Mouse (Mus musculus) lung, adult 2 months (tissue): ENCODE results near the gene Ppp1r35.

Experiments used
- CTCF ChIP-seq: fragments of 200-500 bp; IDR thresholded peaks from 2 replicates; pipeline ENCODE4 v1.5.1; 2011; ENCODE audit warnings: mild to moderate bottlenecking, low read length, control low read depth; ENCODE audit not compliant: insufficient read depth
- POLR2A ChIP-seq: fragments of 200-500 bp; IDR thresholded peaks from 2 replicates; pipeline ENCODE4 v1.6.1; 2011; ENCODE audit warnings: low read depth, mild to moderate bottlenecking, control low read depth, low read length, borderline replicate concordance; ENCODE audit errors: extremely low read depth

DNA sequence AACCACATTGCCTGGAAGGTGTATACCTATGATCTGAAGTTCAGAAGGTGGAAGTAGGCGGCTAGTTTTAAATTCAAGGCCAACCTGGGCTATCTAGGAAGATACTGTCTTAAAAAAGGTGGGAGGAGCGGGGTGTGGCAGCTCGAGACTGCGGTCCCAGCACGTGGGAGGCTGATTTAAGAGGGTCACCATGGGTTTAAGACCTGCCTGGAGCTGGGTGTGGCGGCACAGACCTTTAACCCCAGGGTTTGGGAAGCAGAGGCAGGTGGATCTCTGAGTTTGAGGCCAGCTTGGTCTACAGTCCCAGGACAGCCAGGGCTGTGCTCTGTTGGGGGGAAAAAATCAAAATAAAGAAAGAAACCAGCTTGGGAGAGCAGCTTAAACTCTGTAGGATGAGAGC, 26.7 kb upstream of the Ppp1r35 start:
- no peak for TF ChIP-seq CTCF
- no peak for TF ChIP-seq POLR2A
